Mouse (Mus musculus) skeletal muscle tissue, postnatal 0 days (tissue): ENCODE data around the gene Gm11568. TPM values are rescaled to one million over a fixed set of nuclear protein-coding genes. Genes with fewer than 3 reads are reported as not detected.

Source experiments
- polyA plus RNA-seq: library from polyadenylated mRNA; unstranded; fragments of >200 nt; fragmentation: Nextera tagmentation; extraction: Ambion mirVana; gene quantifications from 2 replicates; pipeline ENCODE4 v1.2.1, GENCODE M21; 2015

Gene Gm11568
- not detected in 2 replicates for polyA plus RNA-seq

GRCm38 (mm10) chr11:99857617-99858016, at the start of gene Gm11568:
TSS of gene Gm11568 (plus strand) at chr11:99857917.

GRCm38 (mm10) chr11:99809792-99810191, 47.9 kb upstream of the Gm11568 start, which contains the start of gene Krtap4-13:
TSS of gene Krtap4-13 (minus strand) at chr11:99809892.

GRCm38 (mm10) chr11:99815566-99815965, 42.2 kb upstream of the Gm11568 start, which contains the start of gene Gm11564:
TSS of gene Gm11564 (minus strand) at chr11:99815666.

GRCm38 (mm10) chr11:99837966-99838365, 19.8 kb upstream of the Gm11568 start, which contains the start of gene 2300003K06Rik:
TSS of gene 2300003K06Rik (minus strand) at chr11:99838066.

GRCm38 (mm10) chr11:99851508-99851907, 6.2 kb upstream of the Gm11568 start, which contains the start of gene Krtap4-16:
TSS of gene Krtap4-16 (minus strand) at chr11:99851608.

GRCm38 (mm10) chr11:99864176-99864575, 6.5 kb downstream of the Gm11568 start, which contains the start of gene Gm11559:
TSS of gene Gm11559 (plus strand) at chr11:99864476.

GRCm38 (mm10) chr11:99873089-99873488, 15.4 kb downstream of the Gm11568 start, which contains the start of gene Krtap9-1:
TSS of gene Krtap9-1 (plus strand) at chr11:99873389.

GRCm38 (mm10) chr11:99878887-99879286, 21.2 kb downstream of the Gm11568 start, which contains the start of gene Gm11567:
TSS of gene Gm11567 (plus strand) at chr11:99879187.

GRCm38 (mm10) chr11:99907620-99908019, 49.9 kb downstream of the Gm11568 start, which contains the start of gene Krtap31-1:
TSS of gene Krtap31-1 (plus strand) at chr11:99907920.

Other genes starting within 250 kb of the Gm11568 start
- gene Gm11937, start 247.7 kb upstream of the Gm11568 start, polyA plus RNA-seq, result not detected in 2 replicates
- not detected in 2 replicates for gene Krtap2-4, start 243.1 kb upstream of the Gm11568 start, polyA plus RNA-seq
- gene Gm11562, start 237.5 kb upstream of the Gm11568 start, polyA plus RNA-seq, result not detected in 2 replicates
- not detected in 2 replicates for gene Krtap4-1, start 229.7 kb upstream of the Gm11568 start, polyA plus RNA-seq
- not detected in 2 replicates for gene Krtap4-2, start 222.8 kb upstream of the Gm11568 start, polyA plus RNA-seq
- gene Krtap4-7, start 213.8 kb upstream of the Gm11568 start, polyA plus RNA-seq, result not detected in 2 replicates
- not detected in 2 replicates for gene Gm11555, start 207.7 kb upstream of the Gm11568 start, polyA plus RNA-seq
- gene Gm11563, start 199.0 kb upstream of the Gm11568 start, polyA plus RNA-seq, result not detected in 2 replicates
- gene Krtap4-6, start 192.0 kb upstream of the Gm11568 start, polyA plus RNA-seq, result not detected in 2 replicates
- gene Gm14190, start 167.2 kb upstream of the Gm11568 start, polyA plus RNA-seq, result not detected in 2 replicates
- gene Gm14180, start 123.6 kb upstream of the Gm11568 start, polyA plus RNA-seq, result not detected in 2 replicates
- not detected in 2 replicates for gene Gm11595, start 85.0 kb upstream of the Gm11568 start, polyA plus RNA-seq
- not detected in 2 replicates for gene Krtap4-8, start 77.2 kb upstream of the Gm11568 start, polyA plus RNA-seq
- not detected in 2 replicates for gene Krtap4-9, start 72.7 kb upstream of the Gm11568 start, polyA plus RNA-seq
- gene Gm11596, start 64.5 kb upstream of the Gm11568 start, polyA plus RNA-seq, result not detected in 2 replicates
- not detected in 2 replicates for gene Gm11569, start 59.0 kb upstream of the Gm11568 start, polyA plus RNA-seq
- not detected in 2 replicates for gene Gm11554, start 53.5 kb upstream of the Gm11568 start, polyA plus RNA-seq
- not detected in 2 replicates for gene Krtap4-13, start 48.0 kb upstream of the Gm11568 start, polyA plus RNA-seq
- not detected in 2 replicates for gene Gm11564, start 42.3 kb upstream of the Gm11568 start, polyA plus RNA-seq
- not detected in 2 replicates for gene 2300003K06Rik, start 19.9 kb upstream of the Gm11568 start, polyA plus RNA-seq
- gene Krtap4-16, start 6.3 kb upstream of the Gm11568 start, polyA plus RNA-seq, result not detected in 2 replicates
- not detected in 2 replicates for gene Gm11559, start 6.6 kb downstream of the Gm11568 start, polyA plus RNA-seq
- not detected in 2 replicates for gene Krtap9-1, start 15.5 kb downstream of the Gm11568 start, polyA plus RNA-seq
- gene Gm11567, start 21.3 kb downstream of the Gm11568 start, polyA plus RNA-seq, result not detected in 2 replicates
- gene Krtap31-1, start 50.0 kb downstream of the Gm11568 start, polyA plus RNA-seq, result not detected in 2 replicates
- not detected in 2 replicates for gene Gm11565, start 56.8 kb downstream of the Gm11568 start, polyA plus RNA-seq
- gene Krtap31-2, start 78.4 kb downstream of the Gm11568 start, polyA plus RNA-seq, result not detected in 2 replicates
- gene Krtap9-5, start 90.6 kb downstream of the Gm11568 start, polyA plus RNA-seq, result not detected in 2 replicates
- gene Krtap29-1, start 121.1 kb downstream of the Gm11568 start, polyA plus RNA-seq, result not detected in 2 replicates
- not detected in 2 replicates for gene Krtap16-1, start 128.7 kb downstream of the Gm11568 start, polyA plus RNA-seq
- 0.35 TPM in 1 of 2 replicates, not detected in the other for gene Krtap17-1, start 136.1 kb downstream of the Gm11568 start, polyA plus RNA-seq
- gene Krt33a, start 158.3 kb downstream of the Gm11568 start, polyA plus RNA-seq, result not detected in 2 replicates
- gene Krt33b, start 172.0 kb downstream of the Gm11568 start, polyA plus RNA-seq, result 1.1 and 1.4 TPM in 2 replicates
- not detected in 2 replicates for gene Krt34, start 183.6 kb downstream of the Gm11568 start, polyA plus RNA-seq
- 0.22 and 0.33 TPM in 2 replicates for gene Krt31, start 192.6 kb downstream of the Gm11568 start, polyA plus RNA-seq
- not detected in 2 replicates for gene Krt32, start 230.3 kb downstream of the Gm11568 start, polyA plus RNA-seq
- 0.07 TPM in 1 of 2 replicates, not detected in the other for gene Krt35, start 238.3 kb downstream of the Gm11568 start, polyA plus RNA-seq
- not detected in 2 replicates for gene Krt36, start 247.7 kb downstream of the Gm11568 start, polyA plus RNA-seq